Mouse (Mus musculus) heart, embryonic 16.5 days (tissue): ENCODE measurements around the gene Macrod2. TPM values are rescaled to one million over a fixed set of nuclear protein-coding genes. Genes with fewer than 3 reads are reported as not detected.

ENCODE experiments used
- ATAC-seq: fragments of 200-750 bp; cut with Nextera tagmentation; replicated peaks from 2 replicates; pipeline ENCODE4 v1.8.0; 2017; ENCODE audit warnings: moderate number of reproducible peaks; ENCODE audit not compliant: insufficient read depth, low FRiP score; ENCODE audit errors: extremely low read depth
- H3K27ac ChIP-seq: fragments of 300-500 bp; sonication (generic); 2 replicates; pipeline ENCODE4 v1.5.1; 2014; ENCODE audit warnings: mild to moderate bottlenecking, low read length, control low read depth, moderate library complexity
- H3K27me3 ChIP-seq: fragments of 300-500 bp; sonication (generic); 2 replicates; pipeline ENCODE4 v1.6.1; 2014; ENCODE audit warnings: low read length, mixed read lengths; ENCODE audit not compliant: control insufficient read depth, insufficient read depth
- H3K36me3 ChIP-seq: fragments of 300-500 bp; sonication (generic); 2 replicates; pipeline ENCODE4 v1.6.1; 2014; ENCODE audit not compliant: control insufficient read depth, insufficient read depth
- H3K4me1 ChIP-seq: fragments of 300-500 bp; sonication (generic); 2 replicates; pipeline ENCODE4 v1.6.1; 2014; ENCODE audit warnings: low read length, mixed read lengths; ENCODE audit not compliant: control insufficient read depth, insufficient read depth
- H3K4me2 ChIP-seq: fragments of 300-500 bp; sonication (generic); 2 replicates; pipeline ENCODE4 v1.6.1; 2014; ENCODE audit warnings: low read depth, mild to moderate bottlenecking, control low read depth, low read length
- H3K4me3 ChIP-seq: fragments of 300-500 bp; sonication (generic); 2 replicates; pipeline ENCODE4 v1.5.1; 2014; ENCODE audit warnings: mild to moderate bottlenecking, control low read depth, low read length
- H3K9ac ChIP-seq: fragments of 300-500 bp; sonication (generic); 2 replicates; pipeline ENCODE4 v1.6.1; 2014; ENCODE audit warnings: low read length, control low read depth
- H3K9me3 ChIP-seq: fragments of 300-500 bp; sonication (generic); replicated peaks from 2 replicates; pipeline ENCODE4 v1.6.1; 2016; ENCODE audit warnings: low read length; ENCODE audit not compliant: control insufficient read depth
- WGBS: fragments of 180-500 bp; shearing (Covaris S2); extraction: QIAGEN DNeasy Blood & Tissue Kit; methylation state at CpG from one replicate; pipeline ENCODE4 v1.1.7; 2014; 5-methylcytosine and 5-hydroxymethylcytosine counted together
- polyA plus RNA-seq: library from polyadenylated mRNA; unstranded; fragments of >200 nt; fragmentation: Nextera tagmentation; extraction: Ambion mirVana; gene quantifications from 2 replicates; pipeline ENCODE4 v1.2.1, GENCODE M21; 2015

Gene Macrod2
- polyA plus RNA-seq, 1 experiment from 2014 or later = 23.2 TPM

- no peaks in the 10 kb centered on the region for H3K9me3 ChIP-seq
- no peaks in the 10 kb centered on the region for H3K36me3 ChIP-seq
- H3K4me2 ChIP-seq = no peak overlapping the region
- H3K27me3 ChIP-seq = no peaks in the 10 kb centered on the region
- WGBS = 79% methylated on average over 2 of the region's 2 CpGs
- ATAC-seq = no peak
- H3K4me1 ChIP-seq = no peaks in the 10 kb centered on the region
- H3K27ac ChIP-seq = no peak overlapping the region
- no peak overlapping the region for H3K9ac ChIP-seq
- H3K4me3 ChIP-seq = no peak overlapping the region
Observed at GRCm38 (mm10) chr2:140475770-140476169, 80.7 kb downstream of the Macrod2 start.

GRCm38 (mm10) chr2:140476891-140477290, 81.8 kb downstream of the Macrod2 start:
- no peak overlapping the region for H3K4me3 ChIP-seq
- no peak overlapping the region for H3K4me2 ChIP-seq
- H3K4me1 ChIP-seq = no peaks in the 10 kb centered on the region
- ATAC-seq = no peak
- H3K9ac ChIP-seq = no peak overlapping the region
- 82% methylated on average over 4 of the region's 4 CpGs for WGBS
- no peaks in the 10 kb centered on the region for H3K9me3 ChIP-seq
- H3K27me3 ChIP-seq = no peaks in the 10 kb centered on the region
- no peaks in the 10 kb centered on the region for H3K36me3 ChIP-seq
- H3K27ac ChIP-seq = no peak overlapping the region

GRCm38 (mm10) chr2:140482604-140483003, 87.5 kb downstream of the Macrod2 start:
- WGBS = 79% methylated on average over 2 of the region's 2 CpGs
- Histone ChIP-seq H3K36me3 (no peaks in the 10 kb centered on the region), H3K27ac (no peak overlapping the region), H3K9me3 (no peaks in the 10 kb centered on the region), H3K4me3 (no peak overlapping the region), H3K4me1 (no peaks in the 10 kb centered on the region), H3K4me2 (no peak overlapping the region), H3K9ac (no peak overlapping the region), H3K27me3 (no peaks in the 10 kb centered on the region)
- no peak for ATAC-seq

GRCm38 (mm10) chr2:140497688-140498087, 102.6 kb downstream of the Macrod2 start:
- H3K27ac ChIP-seq = no peak overlapping the region
- peaks cover 4% of the 10 kb centered on the region; the same call in 1 of the 2 replicates for H3K4me1 ChIP-seq
- H3K9me3 ChIP-seq = no peaks in the 10 kb centered on the region
- H3K9ac ChIP-seq = no peak overlapping the region
- H3K27me3 ChIP-seq = 0 out of 2 replicates have a peak, but pooled peaks cover 2% of the 10 kb centered on the region
- no peak overlapping the region for H3K4me3 ChIP-seq
- no peaks in the 10 kb centered on the region for H3K36me3 ChIP-seq
- ATAC-seq = no peak
- WGBS = 70% methylated on average over 3 of the region's 3 CpGs
- no peak overlapping the region for H3K4me2 ChIP-seq

GRCm38 (mm10) chr2:140500951-140501350, 105.8 kb downstream of the Macrod2 start:
- no peaks in the 10 kb centered on the region for H3K36me3 ChIP-seq
- H3K4me1 ChIP-seq = peaks cover 4% of the 10 kb centered on the region; the same call in 1 of the 2 replicates
- no peak overlapping the region for H3K27ac ChIP-seq
- 0 out of 2 replicates have a peak, but pooled peaks cover 2% of the 10 kb centered on the region for H3K27me3 ChIP-seq
- no peak overlapping the region for H3K4me3 ChIP-seq
- no peak for ATAC-seq
- H3K9me3 ChIP-seq = no peaks in the 10 kb centered on the region
- WGBS = 28% methylated on average over 5 of the region's 5 CpGs
- no peak overlapping the region for H3K4me2 ChIP-seq
- no peak overlapping the region for H3K9ac ChIP-seq

- Histone ChIP-seq H3K4me1 (no peaks in the 10 kb centered on the region), H3K4me3 (no peak overlapping the region), H3K4me2 (no peak overlapping the region), H3K36me3 (no peaks in the 10 kb centered on the region), H3K27me3 (no peaks in the 10 kb centered on the region), H3K27ac (no peak overlapping the region), H3K9me3 (no peaks in the 10 kb centered on the region), H3K9ac (no peak overlapping the region)
- 93% methylated on average over 2 of the region's 2 CpGs for whole genome bisulfite sequencing
- no peak for ATAC-seq
Observed at GRCm38 (mm10) chr2:140521472-140521871, 126.4 kb downstream of the Macrod2 start.

GRCm38 (mm10) chr2:140530214-140530613, 135.1 kb downstream of the Macrod2 start:
- ATAC-seq = no peak
- WGBS = 71% methylated on average over 2 of the region's 2 CpGs
- H3K4me3 ChIP-seq = no peak overlapping the region
- H3K9me3 ChIP-seq = no peaks in the 10 kb centered on the region
- H3K4me2 ChIP-seq = no peak overlapping the region
- H3K4me1 ChIP-seq = no peaks in the 10 kb centered on the region
- no peaks in the 10 kb centered on the region for H3K36me3 ChIP-seq
- H3K9ac ChIP-seq = no peak overlapping the region
- no peak overlapping the region for H3K27ac ChIP-seq
- H3K27me3 ChIP-seq = no peaks in the 10 kb centered on the region

- Histone ChIP-seq H3K4me3 (no peak overlapping the region), H3K36me3 (no peaks in the 10 kb centered on the region), H3K27ac (no peak overlapping the region), H3K9me3 (no peaks in the 10 kb centered on the region), H3K9ac (no peak overlapping the region), H3K4me1 (0 out of 2 replicates have a peak, but pooled peaks cover 2% of the 10 kb centered on the region), H3K4me2 (no peak overlapping the region), H3K27me3 (no peaks in the 10 kb centered on the region)
- 72% methylated on average over 3 of the region's 3 CpGs for WGBS
- no peak for ATAC-seq
Observed at GRCm38 (mm10) chr2:140532024-140532423, 136.9 kb downstream of the Macrod2 start.

GRCm38 (mm10) chr2:140532859-140533519, 137.9 kb downstream of the Macrod2 start:
- H3K27ac ChIP-seq = no peak overlapping the region
- no peak for ATAC-seq
- H3K9ac ChIP-seq = no peak overlapping the region
- no peak overlapping the region for H3K4me3 ChIP-seq
- H3K9me3 ChIP-seq = no peaks in the 10 kb centered on the region
- H3K4me2 ChIP-seq = no peak overlapping the region
- no peaks in the 10 kb centered on the region for H3K27me3 ChIP-seq
- WGBS = 76% methylated on average over 9 of the region's 9 CpGs
- no peaks in the 10 kb centered on the region for H3K36me3 ChIP-seq
- 0 out of 2 replicates have a peak, but pooled peaks cover 2% of the 10 kb centered on the region for H3K4me1 ChIP-seq
